Comparison of ENCODE assay signal across 19 mouse cellular contexts in the genomic region with DNA sequence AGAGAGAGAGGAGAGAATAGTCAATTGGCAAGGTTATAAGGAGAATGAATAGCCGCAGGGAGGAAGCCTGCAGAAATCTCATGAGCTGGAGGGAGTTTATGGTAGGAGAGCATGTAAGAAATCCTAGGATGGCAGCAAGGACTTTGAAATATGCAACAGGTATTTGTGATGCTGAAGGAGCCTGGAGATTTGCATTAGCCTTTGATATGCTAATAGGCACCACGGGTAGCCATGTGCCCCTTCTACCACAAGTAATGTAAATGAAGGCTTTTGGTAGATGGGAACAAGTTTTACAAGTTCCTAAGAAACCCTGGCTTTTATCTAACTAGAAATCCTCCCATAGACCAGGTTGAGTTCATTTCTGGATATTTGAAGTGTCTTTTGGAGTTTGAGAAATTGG.
"Had no signal": no experiment of that assay in that cellular context is flagged by ENCODE, and none has a peak within 500 bp of the region (broad histone marks: within the 10 kb centered on the region; RNA-seq: fewer than 3 reads in every experiment).

No protein-coding gene starts in this region.

- DNase-seq: gastrocnemius, postnatal 14 days; gastrocnemius, postnatal 36 days; heart, adult 11 months; heart, adult 2 months; heart, postnatal 14 days; heart, postnatal 36 days; kidney, adult 2 months; kidney, adult 9 months; kidney, postnatal 14 days; kidney, postnatal 36 days; layer of hippocampus, adult 9-11 months; layer of hippocampus, postnatal 36 days; left cerebral cortex, postnatal 4 days; liver, embryonic 13.5 days; liver, postnatal 0 days had no signal

- ATAC-seq: hindbrain, embryonic 16.5 days; inflammation-experienced regulatory T-cells, adult 6 months; intestine, embryonic 15.5 days; intestine, postnatal 0 days; liver, postnatal 0 days had no signal
